Mouse (Mus musculus): ENCODE measurements at regions not wholly inside any gene's neighbourhood (a gene's known extent, or its start where the extent isn't known, plus 50 kb on each side); places are given as distances from the start of the nearest gene placed in this dataset.

DNA sequence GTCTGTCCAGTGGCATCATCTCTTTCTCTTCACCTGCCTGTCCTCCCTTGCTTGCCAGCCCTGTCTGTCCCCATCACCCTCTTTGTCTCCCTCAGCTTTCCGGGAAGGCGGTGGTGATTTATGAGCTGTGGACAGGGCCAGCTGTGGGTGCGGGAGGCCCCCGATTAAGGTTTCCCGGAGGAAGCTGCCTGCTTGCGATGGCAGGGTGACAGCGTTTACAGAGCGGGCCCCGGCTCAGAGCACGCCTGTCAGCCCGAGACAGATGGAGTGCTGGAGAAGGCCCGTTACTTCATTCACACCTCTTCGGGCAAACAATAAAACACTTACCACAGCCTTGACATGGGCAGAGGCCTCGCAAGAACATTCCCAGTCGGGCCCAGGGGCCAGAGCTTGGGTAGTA lies 79.6 kb upstream of the Zbtb40 start:
- H3K27me3 ChIP-seq (ENCODE audit: insufficient read depth, low read length), result peaks cover 16% of the 10 kb centered on the region; the same call in 1 of the 2 replicates
- ATAC-seq (ENCODE audit: extremely low read depth, insufficient number of reproducible peaks, low FRiP score, poor library complexity, severe bottlenecking) (no peak), DNase-seq (ENCODE audit: low spot score) (no peak)
- H3K4me1 ChIP-seq (ENCODE audit: insufficient read depth, low read depth, low read length), result no peaks in the 10 kb centered on the region
- H3K36me3 ChIP-seq (replicated peaks), result no peaks in the 10 kb centered on the region
- TF ChIP-seq GATA2 (IDR thresholded peaks at IDR 0.05; ENCODE audit: borderline replicate concordance, low read depth, low read length) (no peak), CTCF (IDR thresholded peaks at IDR 0.05; ENCODE audit: low read depth, low read length) (no peak), GATA1 (IDR thresholded peaks at IDR 0.05; ENCODE audit: borderline replicate concordance, low read length) (no peak), TAL1 (conservative IDR thresholded peaks at IDR 0.05; ENCODE audit: low read depth, low read length) (no peak), POLR2AphosphoS5 (IDR thresholded peaks at IDR 0.05; ENCODE audit: insufficient replicate concordance, low read depth, low read length) (no peak)
- H3K9me3 ChIP-seq (replicated peaks), result no peaks in the 10 kb centered on the region
- no peak overlapping the region for H3K4me3 ChIP-seq (ENCODE audit: low read depth, low read length)

DNA sequence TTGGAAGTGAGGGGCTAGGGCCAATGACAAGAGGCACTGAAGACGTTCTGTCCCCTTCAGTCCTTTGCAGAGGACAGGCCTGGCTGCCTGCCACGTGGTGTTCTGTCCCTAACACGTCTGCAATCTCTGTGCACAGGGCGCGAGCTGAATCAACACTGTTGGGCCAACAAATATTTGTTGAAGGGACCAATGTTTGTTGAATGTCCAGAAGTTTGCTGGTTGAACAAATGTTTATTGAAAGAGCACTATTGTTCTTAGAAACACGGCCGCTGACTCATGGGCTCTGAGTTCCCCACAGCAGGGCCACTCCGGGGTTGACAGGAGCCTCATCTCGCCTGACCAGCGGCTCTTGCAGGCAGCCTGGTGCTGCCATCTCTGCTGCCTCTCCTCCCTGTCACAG lies 73.1 kb upstream of the Zbtb40 start:
- H3K36me3 ChIP-seq (replicated peaks), result no peaks in the 10 kb centered on the region
- ATAC-seq (ENCODE audit: extremely low read depth, insufficient number of reproducible peaks, low FRiP score, poor library complexity, severe bottlenecking) (no peak), DNase-seq (ENCODE audit: low spot score) (no peak)
- H3K27me3 ChIP-seq (ENCODE audit: insufficient read depth, low read length), result peaks cover 2% of the 10 kb centered on the region; the same call in 1 of the 2 replicates
- H3K4me1 ChIP-seq (ENCODE audit: insufficient read depth, low read depth, low read length), result peaks cover 3% of the 10 kb centered on the region; the same call in 1 of the 2 replicates
- H3K9me3 ChIP-seq (replicated peaks), result no peaks in the 10 kb centered on the region
- H3K4me3 ChIP-seq (ENCODE audit: low read depth, low read length), result no peak overlapping the region
- no peak for TF ChIP-seq TAL1 (conservative IDR thresholded peaks at IDR 0.05; ENCODE audit: low read depth, low read length)

DNA sequence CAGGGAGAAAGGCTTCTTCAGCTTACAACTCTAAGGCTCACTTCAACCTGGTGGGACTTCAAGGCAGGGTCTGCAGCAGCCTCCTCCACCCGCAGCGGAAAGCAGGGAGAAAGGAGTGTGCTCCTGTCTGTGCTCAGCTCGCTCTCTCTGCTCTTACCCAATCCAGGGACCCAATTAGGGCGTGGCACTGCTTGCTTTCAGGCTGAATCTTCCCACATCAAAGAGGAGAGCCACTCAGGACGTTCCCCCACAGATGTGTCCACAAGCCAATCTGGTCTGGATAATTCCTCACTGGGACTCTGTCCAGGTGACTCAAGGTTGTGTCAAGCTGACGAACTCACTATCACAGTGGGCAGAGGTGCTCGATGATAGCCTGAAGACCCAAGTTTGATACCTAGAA lies 72.0 kb upstream of the Zbtb40 start:
- H3K9me3 ChIP-seq (replicated peaks), result no peaks in the 10 kb centered on the region
- peaks cover 3% of the 10 kb centered on the region; the same call in 1 of the 2 replicates for H3K4me1 ChIP-seq (ENCODE audit: insufficient read depth, low read depth, low read length)
- TF ChIP-seq GATA1 (IDR thresholded peaks at IDR 0.05; ENCODE audit: borderline replicate concordance, low read length), result no peak
- no peak for TF ChIP-seq TAL1 (conservative IDR thresholded peaks at IDR 0.05; ENCODE audit: low read depth, low read length)
- TF ChIP-seq CTCF (IDR thresholded peaks at IDR 0.05; ENCODE audit: low read depth, low read length), result no peak
- no peak for TF ChIP-seq POLR2AphosphoS5 (IDR thresholded peaks at IDR 0.05; ENCODE audit: insufficient replicate concordance, low read depth, low read length)
- TF ChIP-seq GATA2 (IDR thresholded peaks at IDR 0.05; ENCODE audit: borderline replicate concordance, low read depth, low read length), result no peak
- no peak overlapping the region for H3K4me3 ChIP-seq (ENCODE audit: low read depth, low read length)
- H3K27me3 ChIP-seq (ENCODE audit: insufficient read depth, low read length), result peaks cover 2% of the 10 kb centered on the region; the same call in 1 of the 2 replicates
- DNase-seq (ENCODE audit: low spot score) (no peak), ATAC-seq (ENCODE audit: extremely low read depth, insufficient number of reproducible peaks, low FRiP score, poor library complexity, severe bottlenecking) (no peak)
- H3K36me3 ChIP-seq (replicated peaks), result no peaks in the 10 kb centered on the region

DNA sequence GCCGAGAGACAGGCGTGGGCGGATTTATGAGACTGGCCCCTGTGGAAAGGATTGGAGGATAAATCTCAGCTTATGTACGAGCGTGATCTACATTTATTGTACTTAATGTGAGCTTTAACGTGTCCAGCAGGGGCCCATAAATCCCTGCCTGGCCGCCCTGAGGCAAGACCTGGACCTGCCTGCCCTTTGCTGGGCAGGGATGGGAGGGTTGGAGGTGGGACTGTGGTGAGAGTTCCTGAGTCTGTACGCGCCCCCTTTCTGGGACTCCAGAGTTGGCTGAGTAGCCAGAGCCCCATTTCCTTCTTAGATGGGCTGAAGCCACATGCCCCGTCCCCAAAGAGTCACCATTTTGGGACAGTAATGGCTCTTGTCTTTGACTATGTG lies 69.7 kb upstream of the Zbtb40 start:
- TF ChIP-seq CTCF (IDR thresholded peaks at IDR 0.05; ENCODE audit: low read depth, low read length), result no peak
- TF ChIP-seq GATA2 (IDR thresholded peaks at IDR 0.05; ENCODE audit: borderline replicate concordance, low read depth, low read length), result no peak
- TF ChIP-seq TAL1 (conservative IDR thresholded peaks at IDR 0.05; ENCODE audit: low read depth, low read length), result no peak
- TF ChIP-seq POLR2AphosphoS5 (IDR thresholded peaks at IDR 0.05; ENCODE audit: insufficient replicate concordance, low read depth, low read length), result no peak
- no peak for TF ChIP-seq GATA1 (IDR thresholded peaks at IDR 0.05; ENCODE audit: borderline replicate concordance, low read length)
- peaks cover 3% of the 10 kb centered on the region; the same call in 1 of the 2 replicates for H3K4me1 ChIP-seq (ENCODE audit: insufficient read depth, low read depth, low read length)
- no peak overlapping the region for H3K4me3 ChIP-seq (ENCODE audit: low read depth, low read length)
- peaks cover 2% of the 10 kb centered on the region; the same call in 1 of the 2 replicates for H3K27me3 ChIP-seq (ENCODE audit: insufficient read depth, low read length)
- no peaks in the 10 kb centered on the region for H3K9me3 ChIP-seq (replicated peaks)
- DNase-seq (ENCODE audit: low spot score) (no peak), ATAC-seq (ENCODE audit: extremely low read depth, insufficient number of reproducible peaks, low FRiP score, poor library complexity, severe bottlenecking) (no peak)
- H3K36me3 ChIP-seq (replicated peaks), result no peaks in the 10 kb centered on the region

DNA sequence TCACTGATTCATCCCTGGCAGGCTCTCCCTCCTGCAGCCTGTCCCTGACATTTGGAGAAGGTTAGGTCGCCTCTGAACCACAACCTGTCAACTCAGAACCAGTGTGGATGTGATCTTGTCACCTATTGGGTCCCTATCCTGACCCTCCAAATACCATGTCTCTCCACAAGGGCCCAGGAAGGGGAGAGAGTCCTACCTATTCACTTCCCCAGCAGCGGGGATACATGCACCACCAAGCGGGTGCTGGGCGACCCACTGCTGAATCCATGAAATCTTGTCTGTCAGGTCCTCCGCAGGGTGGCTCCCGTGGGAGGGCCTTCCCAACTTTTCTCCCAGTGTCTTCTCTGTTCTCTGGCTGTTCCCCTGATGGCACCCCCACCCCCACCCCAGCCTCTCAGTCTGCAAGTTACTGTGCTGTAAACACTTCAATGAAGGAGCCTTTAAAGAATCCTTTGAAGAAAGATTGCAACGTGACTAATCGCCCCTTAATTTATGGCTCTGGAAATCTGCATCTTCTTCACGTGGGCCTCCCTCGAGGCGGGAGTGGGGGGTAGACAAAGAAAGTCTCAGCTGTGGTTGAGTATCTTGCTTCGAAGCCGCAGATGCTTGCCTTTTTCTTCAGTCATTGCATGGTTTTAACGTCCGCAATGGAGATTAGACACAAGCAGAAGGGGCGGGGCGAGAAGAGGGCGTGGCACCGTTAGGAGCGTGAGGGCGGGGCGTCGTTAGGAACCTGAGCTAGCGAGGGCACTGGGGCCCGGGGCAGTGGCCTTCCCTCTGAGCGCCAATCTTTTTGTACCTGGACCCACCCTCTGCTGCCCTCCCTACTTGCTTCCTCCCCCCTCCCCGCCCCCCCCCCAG lies 69.1 kb upstream of the Zbtb40 start:
- ATAC-seq (ENCODE audit: extremely low read depth, insufficient number of reproducible peaks, low FRiP score, poor library complexity, severe bottlenecking), result no peak
- Histone ChIP-seq H3K36me3 (replicated peaks) (no peaks in the 10 kb centered on the region), H3K4me3 (ENCODE audit: low read depth, low read length) (no peak overlapping the region), H3K4me1 (ENCODE audit: insufficient read depth, low read depth, low read length) (peaks cover 3% of the 10 kb centered on the region; the same call in 1 of the 2 replicates), H3K9me3 (replicated peaks) (no peaks in the 10 kb centered on the region), H3K27me3 (ENCODE audit: insufficient read depth, low read length) (peaks cover 2% of the 10 kb centered on the region; the same call in 1 of the 2 replicates)
- no peak for TF ChIP-seq TAL1 (conservative IDR thresholded peaks at IDR 0.05; ENCODE audit: low read depth, low read length)
- no peak for DNase-seq (ENCODE audit: low spot score)

DNA sequence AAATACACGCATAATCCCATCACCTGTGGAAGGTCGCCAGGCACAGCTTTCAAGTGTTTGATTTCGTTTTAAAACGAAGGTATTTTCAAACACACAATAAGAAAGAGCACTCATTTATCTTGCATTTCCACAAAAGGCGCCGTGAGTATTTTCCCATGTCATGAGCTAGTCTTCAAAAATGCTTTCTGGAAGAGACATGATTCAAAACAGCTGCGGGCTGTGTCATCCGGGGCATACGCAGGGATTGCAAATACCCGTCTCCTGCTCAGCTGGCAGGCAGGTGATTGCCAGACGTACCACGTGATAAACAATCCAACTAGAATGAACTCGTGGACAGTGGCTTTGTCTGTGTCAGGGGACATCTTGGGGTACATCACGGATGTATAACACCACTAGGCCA lies 66.5 kb upstream of the Zbtb40 start:
- Histone ChIP-seq H3K36me3 (replicated peaks) (no peaks in the 10 kb centered on the region), H3K9me3 (replicated peaks) (no peaks in the 10 kb centered on the region), H3K4me3 (ENCODE audit: low read depth, low read length) (no peak overlapping the region), H3K4me1 (ENCODE audit: insufficient read depth, low read depth, low read length) (peaks cover 3% of the 10 kb centered on the region; the same call in 1 of the 2 replicates), H3K27me3 (ENCODE audit: insufficient read depth, low read length) (no peaks in the 10 kb centered on the region; the same call in 1 of the 2 replicates)
- TF ChIP-seq GATA2 (IDR thresholded peaks at IDR 0.05; ENCODE audit: borderline replicate concordance, low read depth, low read length), result no peak
- no peak for TF ChIP-seq TAL1 (conservative IDR thresholded peaks at IDR 0.05; ENCODE audit: low read depth, low read length)
- TF ChIP-seq GATA1 (IDR thresholded peaks at IDR 0.05; ENCODE audit: borderline replicate concordance, low read length), result no peak
- no peak for TF ChIP-seq CTCF (IDR thresholded peaks at IDR 0.05; ENCODE audit: low read depth, low read length)
- TF ChIP-seq POLR2AphosphoS5 (IDR thresholded peaks at IDR 0.05; ENCODE audit: insufficient replicate concordance, low read depth, low read length), result no peak
- no peak for ATAC-seq (ENCODE audit: extremely low read depth, insufficient number of reproducible peaks, low FRiP score, poor library complexity, severe bottlenecking)
- DNase-seq (ENCODE audit: low spot score), result no peak

Data from G1E (cell line).